Mouse (Mus musculus) urinary bladder, postnatal 25 days (tissue): ENCODE measurements around the gene Ptgfrn.
A peak's percentile ranks its signal among the peaks of the same experiment; 100 is the strongest.

Experiments used
- DNase-seq: peaks from one replicate; pipeline ENCODE4 v3.0.0; 2022; ENCODE audit warnings: low spot score

Ptgfrn gene

GRCm38 (mm10) chr3:101078344-101078743, 31.7 kb downstream of the Ptgfrn start:
- no peak for DNase-seq

GRCm38 (mm10) chr3:101077710-101078100, 32.4 kb downstream of the Ptgfrn start:
- no peak for DNase-seq

- no peak for DNase-seq
Measured at GRCm38 (mm10) chr3:101076966-101077709, 32.9 kb downstream of the Ptgfrn start.

GRCm38 (mm10) chr3:101075866-101076265, 34.2 kb downstream of the Ptgfrn start:
- DNase-seq: no peak

GRCm38 (mm10) chr3:101073384-101073783, 36.7 kb downstream of the Ptgfrn start:
- DNase-seq: no peak

GRCm38 (mm10) chr3:101072506-101073215, 37.4 kb downstream of the Ptgfrn start:
- no peak for DNase-seq

- DNase-seq: no peak
Measured at GRCm38 (mm10) chr3:101071576-101071975, 38.5 kb downstream of the Ptgfrn start.

- no peak for DNase-seq
Measured at GRCm38 (mm10) chr3:101070796-101071235, 39.3 kb downstream of the Ptgfrn start.

- DNase-seq: peak; percentile 63
Measured at GRCm38 (mm10) chr3:101070230-101070795, 39.8 kb downstream of the Ptgfrn start.

GRCm38 (mm10) chr3:101068701-101069100, 41.4 kb downstream of the Ptgfrn start:
- no peak for DNase-seq

- no peak for DNase-seq
Measured at GRCm38 (mm10) chr3:101066175-101066574, 43.9 kb downstream of the Ptgfrn start.

- no peak for DNase-seq
Measured at GRCm38 (mm10) chr3:101061865-101062585, 48.1 kb downstream of the Ptgfrn start.

GRCm38 (mm10) chr3:101059214-101059613, 50.9 kb downstream of the Ptgfrn start:
- no peak for DNase-seq

GRCm38 (mm10) chr3:101058203-101058602, 51.9 kb downstream of the Ptgfrn start:
- DNase-seq: no peak

GRCm38 (mm10) chr3:101055216-101055615, 54.9 kb downstream of the Ptgfrn start:
- DNase-seq: no peak

GRCm38 (mm10) chr3:101051601-101052000, 58.5 kb downstream of the Ptgfrn start:
- DNase-seq: no peak

GRCm38 (mm10) chr3:101049997-101050396, 60.1 kb downstream of the Ptgfrn start:
- DNase-seq: no peak

GRCm38 (mm10) chr3:101048781-101049180, 61.3 kb downstream of the Ptgfrn start:
- no peak for DNase-seq

GRCm38 (mm10) chr3:101047586-101048275, 62.3 kb downstream of the Ptgfrn start:
- peak; percentile 67 for DNase-seq

GRCm38 (mm10) chr3:101045431-101045830, 64.6 kb downstream of the Ptgfrn start:
- peak; percentile 36 for DNase-seq

- no peak for DNase-seq
Measured at GRCm38 (mm10) chr3:101044686-101045085, 65.4 kb downstream of the Ptgfrn start.

GRCm38 (mm10) chr3:101041997-101042396, 68.1 kb downstream of the Ptgfrn start:
- DNase-seq: no peak
